Mouse (Mus musculus): ENCODE data around the gene Fbxo27.

- TF ChIP-seq MAX (IDR thresholded peaks at IDR 0.05; ENCODE audit: low read length) = no peak
- no peak for TF ChIP-seq MAFK (IDR thresholded peaks at IDR 0.05; ENCODE audit: insufficient replicate concordance, low read length)
- no peak for TF ChIP-seq ZNF384 (IDR thresholded peaks at IDR 0.05; ENCODE audit: low read depth, low read length)
- TF ChIP-seq NELFE (IDR thresholded peaks at IDR 0.05; ENCODE audit: low read depth, low read length) = no peak
These were observed 39.9 kb downstream of the Fbxo27 start for GRCm38 (mm10) chr7:28732341-28733142.
